Mouse (Mus musculus): ENCODE measurements around the gene Eif2b4. TPM values are rescaled to one million over a fixed set of nuclear protein-coding genes. Genes with fewer than 3 reads are reported as not detected.
"Not testable (repeated sequence)": the region's sequence is repeated elsewhere in the genome, so short reads cannot be mapped to it uniquely, and the experiment has no call there.

Gene Eif2b4
- polyA plus RNA-seq, 1 experiment from 2014 or later = 65.0 TPM

- no peak overlapping the region for H3K27ac ChIP-seq
- H3K27me3 ChIP-seq = no peaks in the 10 kb centered on the region
- no peaks in the 10 kb centered on the region for H3K9me3 ChIP-seq
- no peak for ATAC-seq (ENCODE audit: low FRiP score)
- WGBS = 0% methylated on average over 2 of the region's 2 CpGs
- H3K4me2 ChIP-seq = peak overlapping the region; percentile 77
- peak overlapping the region; percentile 98 for H3K4me3 ChIP-seq (replicated peaks)
- no peaks in the 10 kb centered on the region for H3K36me3 ChIP-seq (replicated peaks)
- peaks cover 9% of the 10 kb centered on the region for H3K4me1 ChIP-seq
- H3K9ac ChIP-seq = no peak overlapping the region
Measured at GRCm38 (mm10) chr5:31219070-31219469, 25.8 kb upstream of the Eif2b4 start.

DNA sequence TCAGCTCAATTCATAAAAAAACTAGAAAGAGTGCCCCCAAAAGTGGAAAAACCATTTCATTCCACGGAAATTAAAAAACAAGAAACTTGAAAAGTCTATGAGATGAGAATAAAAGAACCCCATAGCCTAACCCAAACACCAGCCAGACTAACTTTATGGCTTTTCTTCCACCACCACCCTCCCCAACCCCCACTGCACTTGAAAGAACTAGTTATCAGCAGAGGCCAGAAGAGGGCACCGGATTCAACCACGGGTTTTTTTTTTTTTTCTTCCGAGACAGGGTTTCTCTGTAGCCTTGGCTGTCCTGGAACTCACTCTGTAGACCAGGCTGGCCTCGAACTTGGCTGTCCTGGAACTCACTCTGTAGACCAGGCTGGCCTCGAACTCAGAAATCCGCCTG is 25.1 kb upstream of the Eif2b4 start:
- Histone ChIP-seq H3K9me3 (no peaks in the 10 kb centered on the region), H3K27ac (no peak overlapping the region), H3K9ac (no peak overlapping the region), H3K4me2 (no peak overlapping the region), H3K4me3 (replicated peaks) (no peak overlapping the region), H3K27me3 (no peaks in the 10 kb centered on the region), H3K4me1 (peaks cover 9% of the 10 kb centered on the region), H3K36me3 (replicated peaks) (no peaks in the 10 kb centered on the region)
- WGBS = 74% methylated on average over 7 of the region's 7 CpGs
- ATAC-seq (ENCODE audit: low FRiP score) = no peak

DNA sequence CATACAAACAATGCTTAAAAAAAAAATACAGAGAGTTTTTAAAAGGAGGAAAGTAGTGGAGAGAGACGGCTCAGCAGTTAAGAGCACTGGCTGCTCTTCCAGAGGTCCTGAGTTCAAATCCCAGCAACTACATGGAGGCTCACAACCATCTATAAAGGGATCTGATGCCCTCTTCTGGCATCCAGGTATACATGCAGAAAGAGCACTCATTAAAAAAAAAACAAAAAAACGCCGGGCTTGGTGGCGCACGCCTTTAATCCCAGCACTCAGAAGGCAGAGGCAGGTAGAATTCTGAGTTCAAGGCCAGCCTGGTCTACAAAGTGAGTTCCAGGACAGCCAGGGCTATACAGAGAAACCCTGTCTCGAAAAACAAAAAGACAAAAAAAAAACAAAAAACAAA is 23.3 kb upstream of the Eif2b4 start:
- 94% methylated on average over 6 of the region's 6 CpGs for WGBS
- not testable (repeated sequence) for H3K36me3 ChIP-seq (replicated peaks); H3K4me2 ChIP-seq; H3K27me3 ChIP-seq; H3K27ac ChIP-seq; ATAC-seq (ENCODE audit: low FRiP score); H3K4me3 ChIP-seq (replicated peaks); H3K4me1 ChIP-seq; H3K9me3 ChIP-seq; H3K9ac ChIP-seq

- H3K4me3 ChIP-seq (replicated peaks) = no peak overlapping the region
- ATAC-seq (ENCODE audit: low FRiP score) = no peak
- H3K36me3 ChIP-seq (replicated peaks) = peaks cover 72% of the 10 kb centered on the region
- peaks cover 25% of the 10 kb centered on the region for H3K4me1 ChIP-seq
- H3K9ac ChIP-seq = no peak overlapping the region
- peaks cover 5% of the 10 kb centered on the region for H3K9me3 ChIP-seq
- 96% methylated on average over 6 of the region's 6 CpGs for WGBS
- H3K27me3 ChIP-seq = no peaks in the 10 kb centered on the region
- H3K27ac ChIP-seq = no peak overlapping the region
- H3K4me2 ChIP-seq = no peak overlapping the region
Measured at GRCm38 (mm10) chr5:31204421-31204820, 11.2 kb upstream of the Eif2b4 start.

- no peak overlapping the region for H3K4me3 ChIP-seq (replicated peaks)
- ATAC-seq (ENCODE audit: low FRiP score) = no peak
- no peaks in the 10 kb centered on the region for H3K27me3 ChIP-seq
- WGBS = 92% methylated on average over 2 of the region's 2 CpGs
- H3K36me3 ChIP-seq (replicated peaks) = peaks cover 78% of the 10 kb centered on the region
- peaks cover 25% of the 10 kb centered on the region for H3K4me1 ChIP-seq
- H3K27ac ChIP-seq = no peak overlapping the region
- no peak overlapping the region for H3K9ac ChIP-seq
- H3K9me3 ChIP-seq = peaks cover 5% of the 10 kb centered on the region
- H3K4me2 ChIP-seq = no peak overlapping the region
Measured at GRCm38 (mm10) chr5:31203866-31204265, 10.6 kb upstream of the Eif2b4 start.

GRCm38 (mm10) chr5:31202933-31203332 is 9.7 kb upstream of the Eif2b4 start:
- peak overlapping the region; percentile 88 for H3K4me3 ChIP-seq (replicated peaks)
- H3K4me2 ChIP-seq = peak overlapping the region; percentile 83
- no peaks in the 10 kb centered on the region for H3K27me3 ChIP-seq
- peaks cover 5% of the 10 kb centered on the region for H3K9me3 ChIP-seq
- H3K36me3 ChIP-seq (replicated peaks) = peaks cover 79% of the 10 kb centered on the region
- peak overlapping the region; percentile 31 for H3K9ac ChIP-seq
- H3K4me1 ChIP-seq = peaks cover 25% of the 10 kb centered on the region
- 80% methylated on average over 7 of the region's 7 CpGs for WGBS
- peak overlapping the region; percentile 79 for H3K27ac ChIP-seq
- ATAC-seq (ENCODE audit: low FRiP score) = no peak

DNA sequence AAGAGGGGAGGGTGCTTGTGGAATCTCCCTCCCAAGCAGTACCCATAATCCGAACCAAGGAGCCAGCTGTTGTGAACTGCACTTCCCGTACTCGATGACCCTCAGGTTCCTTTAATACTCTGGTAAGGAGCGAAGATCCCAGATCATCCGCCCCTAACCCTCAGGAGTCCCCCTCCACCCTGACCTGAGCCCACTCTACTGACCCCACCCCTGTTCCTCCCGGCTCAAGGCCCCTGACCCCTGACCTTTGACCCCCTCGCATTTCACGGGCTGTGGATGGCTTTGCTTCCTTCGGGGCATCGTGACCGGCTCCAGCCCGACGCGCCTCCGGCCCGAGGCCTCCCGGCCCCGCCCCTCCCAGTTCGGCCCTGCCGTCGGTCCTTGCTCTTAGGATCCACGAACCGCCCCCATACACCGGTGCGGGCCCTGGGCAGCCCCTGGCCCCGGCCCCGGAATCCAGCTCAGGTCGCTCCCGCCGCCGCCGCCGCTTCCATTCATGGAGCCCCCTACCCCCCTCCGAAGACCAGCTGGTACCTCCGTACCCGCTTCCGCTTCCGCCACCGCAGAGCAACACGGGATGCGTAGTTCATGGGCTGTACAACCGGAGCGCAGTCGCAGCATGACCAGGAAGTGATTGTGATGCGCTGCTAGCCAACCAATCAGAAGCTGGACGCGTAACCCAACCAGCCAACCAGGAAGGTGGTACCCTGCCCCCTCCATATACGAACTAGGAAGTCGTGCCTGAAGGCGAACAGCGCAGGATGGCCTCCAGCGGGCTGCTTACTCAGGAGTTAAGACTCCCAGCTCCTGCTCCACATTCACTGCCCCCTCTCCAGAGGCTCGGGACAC is 8.7 kb upstream of the Eif2b4 start, which contains the start of gene Zfp513:
Gene Zfp513 (minus strand): TSS at position 562 of the 849 bp plus-strand sequence.
- peaks cover 5% of the 10 kb centered on the region for H3K9me3 ChIP-seq
- peak within 1 kb of the TSS; percentile 90 for H3K9ac ChIP-seq
- WGBS = under 1% methylated on average over 52 of the region's 53 CpGs
- peaks cover 25% of the 10 kb centered on the region for H3K4me1 ChIP-seq
- H3K4me3 ChIP-seq (replicated peaks) = peak within 1 kb of the TSS; percentile 88
- peaks cover 79% of the 10 kb centered on the region for H3K36me3 ChIP-seq (replicated peaks)
- peak; percentile 97 for ATAC-seq (ENCODE audit: low FRiP score)
- no peaks in the 10 kb centered on the region for H3K27me3 ChIP-seq
- H3K4me2 ChIP-seq = peak within 1 kb of the TSS; percentile 83
- peak within 1 kb of the TSS; percentile 79 for H3K27ac ChIP-seq

DNA sequence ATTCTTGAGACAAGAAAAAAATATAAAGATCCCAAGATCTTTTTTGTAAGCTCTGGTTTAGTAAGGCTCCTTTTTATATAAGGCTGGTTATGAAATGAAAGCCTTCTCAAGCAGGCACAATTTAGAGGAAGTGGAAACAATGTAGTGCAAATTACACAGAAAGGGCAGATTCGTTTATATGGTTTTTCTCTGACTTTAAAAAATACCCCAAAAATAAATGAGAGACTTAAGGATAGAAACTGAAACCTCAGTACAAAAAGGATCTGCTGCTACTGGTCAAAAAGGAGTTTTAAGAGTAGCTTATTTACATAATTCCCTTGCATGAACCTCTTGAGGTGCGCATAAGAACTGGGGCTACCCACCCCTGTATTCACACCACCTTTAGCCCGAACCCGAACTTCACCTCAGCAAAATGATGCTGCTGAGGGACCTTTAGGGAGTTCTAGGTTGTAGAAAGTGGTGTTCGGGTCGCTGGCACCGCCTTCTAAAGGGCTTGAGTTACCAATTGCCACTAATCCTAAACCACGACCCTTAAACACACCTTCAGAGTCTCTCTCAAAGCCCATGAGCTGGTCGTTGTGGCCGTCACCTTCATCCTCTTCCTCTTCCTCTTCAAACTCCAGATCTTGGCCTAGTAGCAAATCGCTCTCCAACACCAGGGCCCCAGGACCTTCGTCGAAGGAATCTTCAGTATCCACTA is 8.0 kb upstream of the Eif2b4 start:
- H3K27me3 ChIP-seq = no peaks in the 10 kb centered on the region
- peaks cover 25% of the 10 kb centered on the region for H3K4me1 ChIP-seq
- 20% methylated on average over 13 of the region's 13 CpGs for WGBS
- H3K4me2 ChIP-seq = peak overlapping the region; percentile 83
- peak overlapping the region; percentile 79 for H3K27ac ChIP-seq
- peaks cover 5% of the 10 kb centered on the region for H3K9me3 ChIP-seq
- peak overlapping the region; percentile 90 for H3K9ac ChIP-seq
- H3K36me3 ChIP-seq (replicated peaks) = peaks cover 81% of the 10 kb centered on the region
- ATAC-seq (ENCODE audit: low FRiP score) = no peak
- H3K4me3 ChIP-seq (replicated peaks) = peak overlapping the region; percentile 88

- no peak overlapping the region for H3K9ac ChIP-seq
- peak overlapping the region; percentile 14 for H3K4me3 ChIP-seq (replicated peaks)
- ATAC-seq (ENCODE audit: low FRiP score) = no peak
- H3K27me3 ChIP-seq = no peaks in the 10 kb centered on the region
- peaks cover 5% of the 10 kb centered on the region for H3K9me3 ChIP-seq
- peaks cover 25% of the 10 kb centered on the region for H3K4me1 ChIP-seq
- H3K27ac ChIP-seq = peak overlapping the region; percentile 10; the same call in 1 of the 2 replicates
- no peak overlapping the region for H3K4me2 ChIP-seq
- H3K36me3 ChIP-seq (replicated peaks) = peaks cover 82% of the 10 kb centered on the region
- WGBS = 90% methylated on average over 27 of the region's 27 CpGs
Measured at GRCm38 (mm10) chr5:31200327-31200768, 7.1 kb upstream of the Eif2b4 start.

DNA sequence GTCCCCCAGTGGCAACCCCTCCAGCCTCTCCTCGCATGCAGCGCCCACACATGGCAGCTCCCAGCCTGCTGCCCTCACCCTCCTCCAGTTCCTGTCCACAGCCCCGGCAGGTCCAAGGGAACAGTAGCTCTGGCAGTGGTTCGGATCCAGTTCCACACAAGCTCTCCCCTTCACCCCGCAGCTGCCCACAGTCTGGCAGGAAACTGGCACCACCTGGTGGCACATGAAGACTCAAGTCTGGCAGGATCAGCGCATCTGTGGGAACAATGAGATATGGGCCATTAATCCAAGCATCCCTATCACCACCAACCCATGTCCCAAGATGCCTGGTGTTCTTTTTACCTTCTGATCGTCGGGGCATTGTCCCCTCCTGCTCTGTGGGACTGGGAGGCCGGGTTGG is 6.7 kb upstream of the Eif2b4 start:
- Histone ChIP-seq H3K9me3 (peaks cover 5% of the 10 kb centered on the region), H3K9ac (no peak overlapping the region), H3K4me3 (replicated peaks) (peak overlapping the region; percentile 14), H3K4me1 (peaks cover 25% of the 10 kb centered on the region), H3K4me2 (no peak overlapping the region), H3K36me3 (replicated peaks) (peaks cover 82% of the 10 kb centered on the region), H3K27ac (peak overlapping the region; percentile 10; the same call in 1 of the 2 replicates), H3K27me3 (no peaks in the 10 kb centered on the region)
- WGBS = 85% methylated on average over 9 of the region's 9 CpGs
- no peak for ATAC-seq (ENCODE audit: low FRiP score)

GRCm38 (mm10) chr5:31199321-31199892 is 6.2 kb upstream of the Eif2b4 start:
- Histone ChIP-seq H3K36me3 (replicated peaks) (peaks cover 82% of the 10 kb centered on the region), H3K27me3 (no peaks in the 10 kb centered on the region), H3K9ac (no peak overlapping the region), H3K9me3 (peaks cover 5% of the 10 kb centered on the region), H3K27ac (0 out of 2 replicates have a peak overlapping the region, but pooled peaks have one; percentile 10), H3K4me3 (replicated peaks) (no peak overlapping the region), H3K4me2 (no peak overlapping the region), H3K4me1 (peaks cover 28% of the 10 kb centered on the region)
- no peak for ATAC-seq (ENCODE audit: low FRiP score)
- WGBS = 90% methylated on average over 19 of the region's 19 CpGs

GRCm38 (mm10) chr5:31198616-31199320 is 5.5 kb upstream of the Eif2b4 start:
- no peak for ATAC-seq (ENCODE audit: low FRiP score)
- Histone ChIP-seq H3K4me1 (peaks cover 35% of the 10 kb centered on the region), H3K27me3 (no peaks in the 10 kb centered on the region), H3K4me3 (replicated peaks) (no peak overlapping the region), H3K9me3 (peaks cover 5% of the 10 kb centered on the region), H3K9ac (no peak overlapping the region), H3K27ac (no peak overlapping the region), H3K36me3 (replicated peaks) (peaks cover 75% of the 10 kb centered on the region), H3K4me2 (no peak overlapping the region)
- WGBS = 82% methylated on average over 5 of the region's 5 CpGs

All from forebrain, embryonic 12.5 days (tissue).